Mouse (Mus musculus): Measurements from ENCODE around the gene Prickle2. TPM values are rescaled to one million over a fixed set of nuclear protein-coding genes. Genes with fewer than 3 reads are reported as not detected.

Gene Prickle2
- polyA plus RNA-seq, 1 experiment from 2014 or later = 13.1 TPM

DNA sequence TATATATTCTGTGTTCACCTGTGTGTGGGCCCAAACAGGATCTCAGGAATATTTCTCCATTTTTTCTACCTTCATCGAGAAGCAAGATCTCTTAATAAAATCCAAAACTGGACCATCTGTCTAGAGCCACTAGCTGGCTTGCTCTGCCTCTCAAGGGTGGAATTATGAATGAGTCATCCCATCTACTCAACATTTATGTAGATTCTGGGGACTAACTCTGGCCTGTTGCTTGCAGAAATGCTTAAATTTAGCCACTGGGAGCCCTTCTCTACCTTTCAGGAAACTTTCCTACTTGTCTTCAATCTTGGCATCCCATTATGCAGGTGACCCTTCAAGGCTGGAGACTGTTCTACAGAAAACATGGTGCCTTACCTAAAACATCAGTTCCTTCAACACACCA, 194.0 kb downstream of the Prickle2 start:
- DNase-seq (ENCODE audit: low spot score) (no peak), ATAC-seq (replicated peaks; ENCODE audit: low FRiP score, low TSS enrichment, low read depth) (no peak)
- Histone ChIP-seq H3K9ac (ENCODE audit: low read length) (no peak overlapping the region), H3K4me2 (ENCODE audit: low read length) (no peak overlapping the region), H3K9me3 (ENCODE audit: control insufficient read depth, low read length) (no peaks in the 10 kb centered on the region), H3K36me3 (ENCODE audit: control insufficient read depth, insufficient read depth, low read length) (0 out of 2 replicates have a peak, but pooled peaks cover 4% of the 10 kb centered on the region), H3K4me3 (ENCODE audit: low read depth, low read length) (no peak overlapping the region), H3K4me1 (replicated peaks; ENCODE audit: control insufficient read depth, insufficient read depth, low read length) (peaks cover 3% of the 10 kb centered on the region; the same call in 1 of the 2 replicates), H3K27ac (ENCODE audit: low read depth) (no peak overlapping the region), H3K27me3 (replicated peaks; ENCODE audit: control insufficient read depth, insufficient read depth, low read length) (no peaks in the 10 kb centered on the region)
- WGBS = 94% methylated on average over 1 of the region's 1 CpGs

DNA sequence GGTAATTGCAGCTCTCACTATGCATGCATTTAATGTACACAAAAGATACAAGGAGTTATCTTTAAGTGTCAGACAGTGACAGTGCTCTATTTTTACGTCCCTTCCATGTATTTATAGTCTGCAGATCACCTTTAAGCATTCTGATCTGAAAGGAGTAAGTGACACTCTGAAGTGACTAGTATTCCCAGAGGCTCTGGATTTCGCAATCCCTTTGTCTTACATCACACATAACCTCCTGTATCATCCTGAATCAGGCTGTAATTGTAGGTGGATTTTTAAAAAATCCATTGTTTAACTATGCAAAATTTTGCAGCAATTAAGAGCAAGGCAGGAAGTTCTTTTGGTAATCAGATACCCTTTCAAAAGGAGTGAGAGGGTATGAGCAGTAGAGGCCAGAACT, 196.2 kb downstream of the Prickle2 start:
- H3K9ac ChIP-seq (ENCODE audit: low read length) = no peak overlapping the region
- H3K4me3 ChIP-seq (ENCODE audit: low read depth, low read length) = no peak overlapping the region
- H3K27me3 ChIP-seq (replicated peaks; ENCODE audit: control insufficient read depth, insufficient read depth, low read length) = no peaks in the 10 kb centered on the region
- H3K9me3 ChIP-seq (ENCODE audit: control insufficient read depth, low read length) = no peaks in the 10 kb centered on the region
- H3K4me1 ChIP-seq (replicated peaks; ENCODE audit: control insufficient read depth, insufficient read depth, low read length) = no peaks in the 10 kb centered on the region
- H3K4me2 ChIP-seq (ENCODE audit: low read length) = no peak overlapping the region
- H3K36me3 ChIP-seq (ENCODE audit: control insufficient read depth, insufficient read depth, low read length) = 0 out of 2 replicates have a peak, but pooled peaks cover 4% of the 10 kb centered on the region
- 52% methylated on average over 2 of the region's 2 CpGs for WGBS
- ATAC-seq (replicated peaks; ENCODE audit: low FRiP score, low TSS enrichment, low read depth) = no peak
- no peak overlapping the region for H3K27ac ChIP-seq (ENCODE audit: low read depth)
- no peak for DNase-seq (ENCODE audit: low spot score)

DNA sequence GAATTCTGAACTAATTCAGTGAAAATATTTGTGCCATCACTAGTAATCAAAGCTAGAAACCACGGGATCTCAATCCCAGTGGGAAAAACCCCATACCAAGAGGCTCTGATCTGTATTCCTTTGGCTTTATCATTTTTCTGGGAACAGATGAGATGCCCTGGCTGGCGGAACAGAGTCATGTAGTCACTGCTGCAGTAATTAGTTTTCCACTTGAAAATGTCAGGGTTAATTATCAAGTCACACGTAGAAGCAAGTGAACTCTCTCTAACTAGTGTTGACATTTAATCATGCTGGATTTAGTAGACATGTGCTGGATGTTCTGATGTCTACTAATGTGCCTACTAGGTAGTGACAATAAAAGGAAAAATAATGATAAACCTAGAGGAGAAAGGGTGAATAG, 199.7 kb downstream of the Prickle2 start:
- 75% methylated on average over 3 of the region's 3 CpGs for WGBS
- H3K4me2 ChIP-seq (ENCODE audit: low read length) = no peak overlapping the region
- H3K9me3 ChIP-seq (ENCODE audit: control insufficient read depth, low read length) = no peaks in the 10 kb centered on the region
- H3K27me3 ChIP-seq (replicated peaks; ENCODE audit: control insufficient read depth, insufficient read depth, low read length) = no peaks in the 10 kb centered on the region
- H3K36me3 ChIP-seq (ENCODE audit: control insufficient read depth, insufficient read depth, low read length) = peaks cover 4% of the 10 kb centered on the region; the same call in 1 of the 2 replicates
- no peak overlapping the region for H3K27ac ChIP-seq (ENCODE audit: low read depth)
- no peak overlapping the region for H3K9ac ChIP-seq (ENCODE audit: low read length)
- no peak for DNase-seq (ENCODE audit: low spot score)
- no peaks in the 10 kb centered on the region for H3K4me1 ChIP-seq (replicated peaks; ENCODE audit: control insufficient read depth, insufficient read depth, low read length)
- no peak overlapping the region for H3K4me3 ChIP-seq (ENCODE audit: low read depth, low read length)
- ATAC-seq (replicated peaks; ENCODE audit: low FRiP score, low TSS enrichment, low read depth) = no peak

DNA sequence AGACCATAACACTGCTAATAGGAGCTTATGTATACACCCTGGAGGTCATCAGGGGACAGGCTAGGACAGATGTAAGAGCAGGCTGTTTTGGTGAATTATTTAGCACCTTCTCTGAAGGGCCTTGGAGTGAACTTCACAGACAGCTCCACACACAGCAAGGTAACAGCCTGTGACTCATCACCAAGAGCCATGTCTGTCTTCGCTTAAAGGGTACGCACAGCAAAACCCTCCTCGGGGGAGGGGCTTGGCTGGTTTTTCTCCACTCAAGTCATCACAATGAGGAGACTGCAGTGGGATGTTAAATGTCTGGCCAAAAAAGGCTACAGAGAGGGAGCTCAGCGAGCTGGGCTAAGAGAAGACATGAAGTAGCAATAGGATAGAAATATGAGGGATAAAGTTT, 206.5 kb downstream of the Prickle2 start:
- H3K4me1 ChIP-seq (replicated peaks; ENCODE audit: control insufficient read depth, insufficient read depth, low read length) = peaks cover 30% of the 10 kb centered on the region
- DNase-seq (ENCODE audit: low spot score) (peak; percentile 56), ATAC-seq (replicated peaks; ENCODE audit: low FRiP score, low TSS enrichment, low read depth) (peak; percentile 70)
- no peaks in the 10 kb centered on the region for H3K9me3 ChIP-seq (ENCODE audit: control insufficient read depth, low read length)
- WGBS = 28% methylated on average over 4 of the region's 4 CpGs
- H3K4me2 ChIP-seq (ENCODE audit: low read length) = no peak overlapping the region
- H3K4me3 ChIP-seq (ENCODE audit: low read depth, low read length) = no peak overlapping the region
- H3K9ac ChIP-seq (ENCODE audit: low read length) = no peak overlapping the region
- H3K27me3 ChIP-seq (replicated peaks; ENCODE audit: control insufficient read depth, insufficient read depth, low read length) = no peaks in the 10 kb centered on the region
- no peaks in the 10 kb centered on the region; the same call in 1 of the 2 replicates for H3K36me3 ChIP-seq (ENCODE audit: control insufficient read depth, insufficient read depth, low read length)
- peak overlapping the region; percentile 62 for H3K27ac ChIP-seq (ENCODE audit: low read depth)

DNA sequence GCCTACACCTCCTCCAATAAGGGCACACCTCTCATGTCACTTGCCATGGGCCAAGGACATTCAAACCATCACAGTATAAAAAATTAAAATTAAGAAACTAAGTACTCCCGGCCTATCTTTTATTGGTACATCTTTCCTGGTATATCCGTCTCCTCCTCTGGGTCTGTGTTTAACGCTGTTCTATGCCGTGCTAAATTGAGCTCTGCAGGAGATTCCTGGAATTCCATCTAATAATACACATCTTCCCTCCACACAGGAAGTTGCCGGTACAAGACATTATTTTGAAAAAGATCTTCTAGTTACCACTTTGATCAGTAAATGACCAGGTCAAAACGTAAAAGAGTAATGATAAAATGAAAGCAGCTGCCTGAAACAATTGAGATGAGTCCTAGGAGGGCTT, 207.4 kb downstream of the Prickle2 start:
- Histone ChIP-seq H3K36me3 (ENCODE audit: control insufficient read depth, insufficient read depth, low read length) (no peaks in the 10 kb centered on the region; the same call in 1 of the 2 replicates), H3K27me3 (replicated peaks; ENCODE audit: control insufficient read depth, insufficient read depth, low read length) (no peaks in the 10 kb centered on the region), H3K4me2 (ENCODE audit: low read length) (no peak overlapping the region), H3K4me1 (replicated peaks; ENCODE audit: control insufficient read depth, insufficient read depth, low read length) (peaks cover 30% of the 10 kb centered on the region), H3K27ac (ENCODE audit: low read depth) (peak overlapping the region; percentile 62; the same call in 1 of the 2 replicates), H3K4me3 (ENCODE audit: low read depth, low read length) (no peak overlapping the region), H3K9me3 (ENCODE audit: control insufficient read depth, low read length) (no peaks in the 10 kb centered on the region), H3K9ac (ENCODE audit: low read length) (no peak overlapping the region)
- WGBS = 23% methylated on average over 6 of the region's 6 CpGs
- ATAC-seq (replicated peaks; ENCODE audit: low FRiP score, low TSS enrichment, low read depth) = no peak
- DNase-seq (ENCODE audit: low spot score) = no peak

DNA sequence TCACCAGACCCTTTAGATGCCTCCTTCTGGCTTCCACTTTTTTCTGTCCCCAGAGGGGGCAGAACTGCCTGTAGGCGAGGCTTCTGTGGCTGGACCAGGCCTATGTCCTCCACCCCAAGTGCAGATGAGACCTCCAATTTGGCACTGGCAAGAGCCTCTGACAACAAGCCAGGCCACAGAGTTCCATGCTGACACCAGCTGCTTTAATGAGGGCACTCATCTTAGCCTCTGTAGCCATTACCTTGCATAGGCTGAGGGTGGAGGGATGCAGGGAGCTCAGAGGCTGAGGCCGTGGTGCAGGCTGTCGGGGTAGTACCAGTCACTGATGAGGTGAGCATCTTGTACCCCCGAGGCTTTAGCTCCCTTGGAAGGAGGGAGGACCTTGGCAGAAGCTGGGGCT, 208.7 kb downstream of the Prickle2 start:
- WGBS = 72% methylated on average over 4 of the region's 4 CpGs
- H3K4me3 ChIP-seq (ENCODE audit: low read depth, low read length) = no peak overlapping the region
- H3K27me3 ChIP-seq (replicated peaks; ENCODE audit: control insufficient read depth, insufficient read depth, low read length) = no peaks in the 10 kb centered on the region
- H3K27ac ChIP-seq (ENCODE audit: low read depth) = no peak overlapping the region
- H3K9me3 ChIP-seq (ENCODE audit: control insufficient read depth, low read length) = no peaks in the 10 kb centered on the region
- H3K4me1 ChIP-seq (replicated peaks; ENCODE audit: control insufficient read depth, insufficient read depth, low read length) = peaks cover 30% of the 10 kb centered on the region
- H3K9ac ChIP-seq (ENCODE audit: low read length) = no peak overlapping the region
- no peaks in the 10 kb centered on the region; the same call in 1 of the 2 replicates for H3K36me3 ChIP-seq (ENCODE audit: control insufficient read depth, insufficient read depth, low read length)
- H3K4me2 ChIP-seq (ENCODE audit: low read length) = no peak overlapping the region
- no peak for DNase-seq (ENCODE audit: low spot score)
- ATAC-seq (replicated peaks; ENCODE audit: low FRiP score, low TSS enrichment, low read depth) = no peak

DNA sequence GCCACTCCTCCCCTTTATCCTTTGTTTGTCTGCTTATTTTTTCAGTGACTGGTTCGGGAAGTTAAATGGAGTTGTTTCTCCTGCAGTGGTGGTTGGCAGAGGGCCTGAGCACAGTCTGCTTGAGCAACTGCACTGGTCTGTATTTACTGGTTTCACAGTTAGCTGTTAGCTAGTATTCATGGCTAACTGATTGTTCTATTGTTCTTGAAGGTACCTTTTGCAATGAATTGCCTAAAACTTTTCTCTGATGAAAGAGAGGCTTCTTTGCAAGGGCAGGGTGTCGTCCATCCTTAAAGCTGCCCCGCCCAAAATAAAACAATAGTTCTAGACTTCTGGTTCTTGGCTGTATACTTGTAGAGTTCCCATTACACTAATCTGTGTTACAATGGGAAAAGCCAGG, 210.5 kb downstream of the Prickle2 start:
- no peak overlapping the region for H3K27ac ChIP-seq (ENCODE audit: low read depth)
- H3K4me1 ChIP-seq (replicated peaks; ENCODE audit: control insufficient read depth, insufficient read depth, low read length) = peaks cover 29% of the 10 kb centered on the region
- DNase-seq (ENCODE audit: low spot score) = no peak
- WGBS = 69% methylated on average over 3 of the region's 3 CpGs
- no peak overlapping the region for H3K4me3 ChIP-seq (ENCODE audit: low read depth, low read length)
- no peak overlapping the region for H3K9ac ChIP-seq (ENCODE audit: low read length)
- H3K9me3 ChIP-seq (ENCODE audit: control insufficient read depth, low read length) = no peaks in the 10 kb centered on the region
- no peaks in the 10 kb centered on the region for H3K36me3 ChIP-seq (ENCODE audit: control insufficient read depth, insufficient read depth, low read length)
- ATAC-seq (replicated peaks; ENCODE audit: low FRiP score, low TSS enrichment, low read depth) = no peak
- no peaks in the 10 kb centered on the region for H3K27me3 ChIP-seq (replicated peaks; ENCODE audit: control insufficient read depth, insufficient read depth, low read length)
- no peak overlapping the region for H3K4me2 ChIP-seq (ENCODE audit: low read length)

DNA sequence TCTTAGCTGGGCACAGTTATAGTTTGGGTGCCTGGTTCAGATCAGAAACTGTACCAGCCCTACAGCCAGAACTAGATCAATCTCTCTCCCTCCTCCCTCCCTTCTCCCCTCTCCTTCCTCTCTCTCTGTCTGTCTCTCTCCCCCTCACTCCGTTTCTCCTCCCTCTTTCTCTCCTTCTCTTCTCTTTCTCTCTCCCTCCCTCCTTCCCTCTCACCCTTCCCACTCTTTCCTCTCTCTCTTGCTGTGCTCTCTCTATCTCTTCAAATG, 224.3 kb downstream of the Prickle2 start:
- H3K36me3 ChIP-seq (ENCODE audit: control insufficient read depth, insufficient read depth, low read length) = no peaks in the 10 kb centered on the region
- WGBS = 15% methylated on average over 1 of the region's 1 CpGs
- peak overlapping the region; percentile 68 for H3K4me2 ChIP-seq (ENCODE audit: low read length)
- H3K9ac ChIP-seq (ENCODE audit: low read length) = no peak overlapping the region
- H3K4me3 ChIP-seq (ENCODE audit: low read depth, low read length) = peak overlapping the region; percentile 36; the same call in 1 of the 2 replicates
- no peaks in the 10 kb centered on the region for H3K27me3 ChIP-seq (replicated peaks; ENCODE audit: control insufficient read depth, insufficient read depth, low read length)
- ATAC-seq (replicated peaks; ENCODE audit: low FRiP score, low TSS enrichment, low read depth) = 0 out of 2 replicates have a peak, but pooled peaks have one; percentile 55
- peaks cover 11% of the 10 kb centered on the region; the same call in 1 of the 2 replicates for H3K4me1 ChIP-seq (replicated peaks; ENCODE audit: control insufficient read depth, insufficient read depth, low read length)
- peak overlapping the region; percentile 83 for H3K27ac ChIP-seq (ENCODE audit: low read depth)
- no peak for DNase-seq (ENCODE audit: low spot score)
- no peaks in the 10 kb centered on the region for H3K9me3 ChIP-seq (ENCODE audit: control insufficient read depth, low read length)

DNA sequence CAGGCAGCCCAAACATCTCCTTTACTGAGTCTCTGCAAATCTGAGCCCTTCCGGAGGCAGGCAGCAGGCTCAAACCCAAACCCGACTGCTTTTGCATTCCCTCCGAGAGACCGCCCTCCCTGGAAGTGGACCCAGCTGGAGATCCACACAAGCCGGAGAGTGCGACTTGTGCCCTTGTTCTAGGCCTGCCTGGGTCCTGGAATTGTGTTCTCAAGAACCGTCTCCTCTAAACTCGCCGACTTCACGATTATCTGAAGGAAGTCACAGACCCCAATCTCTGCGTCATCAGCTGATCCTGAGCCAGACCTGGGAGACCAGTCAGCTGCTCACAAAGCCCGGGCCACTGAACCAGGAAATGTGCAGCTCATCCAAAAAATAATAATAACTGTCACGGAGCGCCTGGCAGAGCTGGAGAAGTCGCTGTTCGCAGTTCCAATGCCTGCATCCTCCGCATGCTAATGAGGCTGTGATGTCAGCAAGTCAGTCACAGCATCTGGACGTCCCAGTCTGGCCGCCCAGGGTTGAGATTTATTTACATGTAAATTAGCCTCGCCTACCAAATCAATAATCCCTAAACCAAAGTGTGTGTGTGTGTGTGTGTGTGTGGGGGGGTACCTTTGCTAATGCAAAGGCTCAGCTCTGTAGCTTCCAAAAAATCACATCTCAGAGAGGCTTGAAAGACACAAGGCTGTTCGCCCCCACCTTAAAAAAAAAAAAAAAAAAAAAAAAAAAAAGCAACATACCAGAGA, 224.8 kb downstream of the Prickle2 start:
- H3K27ac ChIP-seq (ENCODE audit: low read depth) = peak overlapping the region; percentile 83
- peak overlapping the region; percentile 40; the same call in 1 of the 2 replicates for H3K9ac ChIP-seq (ENCODE audit: low read length)
- H3K4me2 ChIP-seq (ENCODE audit: low read length) = peak overlapping the region; percentile 68
- 2% methylated on average over 21 of the region's 21 CpGs for WGBS
- peak overlapping the region; percentile 36 for H3K4me3 ChIP-seq (ENCODE audit: low read depth, low read length)
- peaks cover 11% of the 10 kb centered on the region; the same call in 1 of the 2 replicates for H3K4me1 ChIP-seq (replicated peaks; ENCODE audit: control insufficient read depth, insufficient read depth, low read length)
- no peaks in the 10 kb centered on the region for H3K27me3 ChIP-seq (replicated peaks; ENCODE audit: control insufficient read depth, insufficient read depth, low read length)
- ATAC-seq (replicated peaks; ENCODE audit: low FRiP score, low TSS enrichment, low read depth) (peak; percentile 71), DNase-seq (ENCODE audit: low spot score) (peak; percentile 83)
- no peaks in the 10 kb centered on the region for H3K9me3 ChIP-seq (ENCODE audit: control insufficient read depth, low read length)
- H3K36me3 ChIP-seq (ENCODE audit: control insufficient read depth, insufficient read depth, low read length) = no peaks in the 10 kb centered on the region

Measured in intestine, embryonic 14.5 days (tissue).